Mouse (Mus musculus) gastrocnemius, postnatal 14 days (tissue): ENCODE results near the gene Gm17019. TPM values are rescaled to one million over a fixed set of nuclear protein-coding genes. Genes with fewer than 3 reads are reported as not detected.
"Not testable (repeated sequence)": the region's sequence is repeated elsewhere in the genome, so short reads cannot be mapped to it uniquely, and the experiment has no call there.

ENCODE experiments used
- DNase-seq: peaks from one replicate; pipeline ENCODE4 v3.0.0; 2021; ENCODE audit warnings: mixed read lengths
- intact Hi-C: fragments of 180-260 bp; cut with DNase I; formaldehyde crosslinking; loops from one replicate; pipeline ENCODE4 v1.15.1; 2025; ENCODE audit warnings: low total_unique reads
- long read RNA-seq, 2 experiments: library from polyadenylated mRNA; stranded (forward); transcript quantifications; one replicate each; pipeline ENCODE4 v2.0.0; 2021
- total RNA-seq, 2 experiments: library from RNA; stranded (reverse); gene quantifications; 2 replicates each; pipeline ENCODE4 v1.2.3; 2021

The Gm17019 gene
- not detected for total RNA-seq
- long read RNA-seq, experiment 1: 0 reads
- long read RNA-seq, experiment 2: 0 reads

- intact Hi-C loops, DNase-seq: not testable (repeated sequence)
Measured at GRCm38 (mm10) chr5:15032898-15033297, at the start of gene Gm17019. Gene Gm17019, minus strand, starts transcription at chr5:15032998.

GRCm38 (mm10) chr5:15062385-15062715, 29.6 kb upstream of the Gm17019 start:
- intact Hi-C loops, DNase-seq: not testable (repeated sequence)

GRCm38 (mm10) chr5:15061638-15062384, 29.0 kb upstream of the Gm17019 start:
- DNase-seq, intact Hi-C loops: not testable (repeated sequence)

GRCm38 (mm10) chr5:15054151-15055025, 21.6 kb upstream of the Gm17019 start:
- intact Hi-C loops, DNase-seq: not testable (repeated sequence)

- intact Hi-C loops, DNase-seq: not testable (repeated sequence)
Measured at GRCm38 (mm10) chr5:15053606-15053962, 20.8 kb upstream of the Gm17019 start.

- DNase-seq, intact Hi-C loops: not testable (repeated sequence)
Measured at GRCm38 (mm10) chr5:15052945-15053605, 20.3 kb upstream of the Gm17019 start.

GRCm38 (mm10) chr5:15050807-15051206, 18.0 kb upstream of the Gm17019 start:
- intact Hi-C loops, DNase-seq: not testable (repeated sequence)

- DNase-seq, intact Hi-C loops: not testable (repeated sequence)
Measured at GRCm38 (mm10) chr5:15044830-15045767, 12.3 kb upstream of the Gm17019 start.

- intact Hi-C loops, DNase-seq: not testable (repeated sequence)
Measured at GRCm38 (mm10) chr5:15040784-15041183, 8.0 kb upstream of the Gm17019 start.

- intact Hi-C loops, DNase-seq: not testable (repeated sequence)
Measured at GRCm38 (mm10) chr5:15039984-15040383, 7.2 kb upstream of the Gm17019 start.

- DNase-seq, intact Hi-C loops: not testable (repeated sequence)
Measured at GRCm38 (mm10) chr5:15024316-15024715, 8.5 kb downstream of the Gm17019 start.

- intact Hi-C loops: not testable (repeated sequence)
Measured at GRCm38 (mm10) chr5:15020067-15020466, 12.7 kb downstream of the Gm17019 start.

GRCm38 (mm10) chr5:15010639-15011582, 21.9 kb downstream of the Gm17019 start:
- intact Hi-C loops: not testable (repeated sequence)
- DNase-seq: peak; percentile 7

More at GRCm38 (mm10) chr5:15020067-15020466, 12.7 kb downstream of the Gm17019 start:
- DNase-seq: not testable (repeated sequence)

GRCm38 (mm10) chr5:15006907-15007306, 25.9 kb downstream of the Gm17019 start:
- DNase-seq, intact Hi-C loops: not testable (repeated sequence)

- DNase-seq, intact Hi-C loops: not testable (repeated sequence)
Measured at GRCm38 (mm10) chr5:15006288-15006687, 26.5 kb downstream of the Gm17019 start.

- intact Hi-C loops, DNase-seq: not testable (repeated sequence)
Measured at GRCm38 (mm10) chr5:15005584-15005983, 27.2 kb downstream of the Gm17019 start.
